Mouse (Mus musculus) retina, postnatal 1 day (tissue): Measurements from ENCODE around the gene Ell.
"Not testable (repeated sequence)": the region's sequence is repeated elsewhere in the genome, so short reads cannot be mapped to it uniquely, and the experiment has no call there.

Experiments used
- DNase-seq: peaks from one replicate; pipeline ENCODE4 v3.0.0-alpha.2; 2012

Ell gene

DNA sequence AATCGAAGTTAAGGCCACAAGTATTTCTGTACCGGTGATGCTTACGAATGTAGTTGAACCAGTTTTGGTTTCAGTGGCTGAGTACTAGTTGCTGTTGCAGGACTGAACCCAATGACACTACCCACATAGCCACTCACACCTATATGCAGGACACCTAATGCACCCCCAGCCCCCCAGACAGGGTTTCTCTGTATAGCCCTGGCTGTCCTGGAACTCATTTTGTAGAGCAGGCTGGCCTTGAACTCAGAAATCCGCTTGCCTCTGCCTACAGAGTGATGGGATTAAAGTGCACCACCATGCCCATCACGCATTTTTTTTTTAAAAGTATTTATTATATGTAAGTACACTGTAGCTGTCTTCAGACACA lies 32.2 kb upstream of the Ell start:
- no peak for DNase-seq

DNA sequence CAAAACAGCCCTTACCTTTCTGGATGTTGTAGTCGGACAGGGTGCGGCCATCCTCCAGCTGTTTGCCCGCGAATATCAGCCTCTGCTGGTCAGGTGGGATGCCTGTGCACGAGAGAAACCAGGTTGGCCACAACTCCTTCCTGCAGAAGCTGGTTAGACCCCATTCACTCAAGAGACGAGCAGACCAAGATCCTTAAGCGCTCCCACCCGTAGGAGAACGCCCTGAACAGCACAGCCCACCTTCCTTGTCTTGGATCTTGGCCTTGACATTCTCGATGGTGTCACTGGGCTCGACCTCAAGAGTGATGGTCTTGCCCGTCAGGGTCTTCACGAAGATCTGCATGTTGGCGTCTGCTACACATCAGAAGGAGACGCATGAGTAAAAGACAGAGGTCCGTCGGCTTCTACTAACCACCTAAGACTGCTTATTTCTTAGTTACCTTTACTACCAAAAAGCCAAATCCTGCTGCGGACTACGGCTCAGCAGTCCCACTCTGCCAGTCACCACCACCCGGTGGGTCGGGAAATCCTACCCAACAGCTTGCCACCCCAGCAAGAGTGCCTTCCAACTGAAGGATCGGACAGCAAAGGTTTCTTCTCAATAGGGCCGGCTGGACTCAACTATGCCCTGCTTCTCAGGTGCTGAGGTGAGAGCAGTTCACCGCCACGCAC lies 29.8 kb upstream of the Ell start:
- no peak for DNase-seq

DNA sequence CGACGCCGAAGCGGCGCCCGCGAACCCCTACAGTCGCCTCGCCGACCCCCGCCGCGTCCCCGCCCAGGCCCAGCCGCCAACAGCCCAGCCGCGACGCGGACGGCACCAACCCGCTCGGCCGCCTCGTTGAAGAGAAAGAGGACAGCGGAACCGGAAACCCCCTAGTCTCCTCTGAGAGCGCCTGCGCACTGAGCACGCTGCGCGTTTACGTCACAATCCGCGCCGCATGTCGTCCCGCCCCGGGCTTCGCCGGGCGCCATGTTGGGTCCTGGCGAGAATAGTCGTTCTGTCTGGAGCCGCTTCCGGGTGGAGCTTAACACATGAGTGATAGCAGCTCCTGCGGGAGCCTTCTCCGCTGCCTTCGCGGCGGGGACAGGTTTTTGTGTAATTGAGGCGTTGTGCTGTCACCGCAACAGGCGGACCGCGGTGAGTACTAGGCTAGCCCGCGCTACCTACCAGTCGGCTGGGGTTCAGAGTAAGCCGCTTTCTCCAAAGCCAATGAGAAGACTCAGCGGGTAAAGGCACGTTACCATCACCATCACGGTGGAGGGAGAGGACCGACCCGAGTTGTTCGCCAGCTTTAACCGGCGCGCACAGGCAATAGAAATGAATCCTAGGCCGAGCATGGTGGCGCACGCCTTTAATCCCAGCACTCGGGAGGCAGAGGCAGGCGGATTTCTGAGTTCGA lies 28.9 kb upstream of the Ell start, which contains the start of gene Uba52:
Gene Uba52, minus strand, starts transcription at position 574 of the 688 bp plus-strand sequence.
- DNase-seq = peak; percentile 99

DNA sequence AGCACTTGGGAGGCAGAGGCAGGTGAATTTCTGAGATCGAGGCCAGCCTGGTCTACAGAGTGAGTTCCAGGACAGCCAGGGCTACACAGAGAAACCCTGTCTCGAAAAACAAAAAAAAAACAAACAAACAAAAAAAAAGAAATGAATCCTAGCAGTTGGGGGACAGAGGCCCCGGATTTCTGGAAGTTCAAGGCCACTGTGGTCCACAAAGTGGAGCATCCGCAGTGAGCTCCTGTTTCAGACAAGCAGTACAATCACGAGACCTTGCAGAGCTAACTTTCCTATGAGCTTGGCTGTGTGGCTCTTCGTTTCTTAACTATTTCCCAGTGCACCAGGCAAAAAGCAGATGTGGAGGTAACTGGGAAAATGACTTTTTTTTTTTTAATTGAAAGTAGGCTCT lies 28.1 kb upstream of the Ell start:
- DNase-seq = not testable (repeated sequence)

DNA sequence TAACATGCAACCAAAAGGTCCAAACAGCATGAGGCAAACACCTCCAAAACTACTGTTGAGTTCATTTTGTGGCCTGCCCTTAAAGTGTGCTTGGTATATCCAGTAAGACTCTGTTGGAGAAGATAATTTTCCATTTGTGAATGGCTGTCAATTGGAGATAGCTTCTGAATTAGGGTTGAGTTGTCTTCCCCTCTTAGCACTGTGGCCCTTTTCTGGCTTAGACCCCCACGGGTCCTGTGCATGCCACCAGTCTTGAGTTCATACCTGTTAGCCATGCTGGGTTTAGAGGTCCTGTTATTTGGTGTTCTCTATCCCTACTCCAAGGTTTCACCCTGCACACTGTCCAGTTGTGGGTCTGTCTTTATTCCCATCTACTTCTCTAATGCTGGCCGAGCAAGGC lies 27.5 kb upstream of the Ell start:
- no peak for DNase-seq

DNA sequence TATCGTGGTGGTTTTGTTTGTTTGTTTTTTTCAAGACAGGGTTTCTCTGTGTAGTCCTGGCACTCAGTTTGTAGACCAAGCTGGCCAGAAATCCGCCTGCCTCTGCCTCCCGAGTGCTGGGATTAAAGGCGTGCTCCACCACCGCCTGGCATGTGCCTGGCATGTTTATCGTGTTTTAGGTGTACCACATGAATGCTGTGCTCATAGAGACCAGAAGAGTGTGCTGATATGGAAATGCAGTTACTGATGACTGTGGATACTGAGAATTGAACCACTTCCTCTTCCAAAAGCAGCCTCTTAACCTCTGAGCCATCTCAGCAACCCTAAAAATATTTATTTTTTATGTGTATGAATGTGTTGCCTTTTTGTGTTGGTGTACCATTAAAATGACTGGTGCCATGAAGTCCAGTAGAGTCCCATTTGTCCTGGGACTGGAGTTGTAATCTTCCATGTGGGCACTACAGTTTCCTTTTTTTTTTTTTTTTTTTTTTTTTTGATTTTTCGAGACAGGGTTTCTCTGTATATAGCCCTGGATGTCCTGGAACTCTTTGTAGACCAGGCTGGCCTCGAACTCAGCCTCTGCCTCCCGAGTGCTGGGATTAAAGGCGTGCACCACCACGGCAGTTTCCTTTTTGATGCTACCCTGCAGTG lies 26.9 kb upstream of the Ell start:
- no peak for DNase-seq

DNA sequence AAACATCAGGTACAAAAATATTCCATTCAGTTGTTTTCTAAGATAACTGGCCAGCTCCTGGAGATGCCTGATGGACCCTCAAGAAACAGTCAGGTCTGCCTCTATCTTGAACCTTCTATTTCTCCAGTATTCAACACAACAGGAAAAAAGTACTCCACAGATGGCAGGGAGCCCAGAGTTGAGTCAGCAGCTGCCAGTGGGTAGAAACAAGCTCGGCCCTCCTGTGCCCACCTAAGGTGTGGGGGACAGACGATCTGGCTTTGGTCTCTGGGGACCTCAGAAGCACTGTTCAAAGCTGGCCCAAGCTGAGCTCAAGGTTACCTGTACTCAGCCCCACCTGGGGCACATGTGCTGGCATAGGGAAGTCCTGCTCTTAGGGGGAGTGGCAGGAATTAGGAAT lies 25.8 kb upstream of the Ell start:
- no peak for DNase-seq

DNA sequence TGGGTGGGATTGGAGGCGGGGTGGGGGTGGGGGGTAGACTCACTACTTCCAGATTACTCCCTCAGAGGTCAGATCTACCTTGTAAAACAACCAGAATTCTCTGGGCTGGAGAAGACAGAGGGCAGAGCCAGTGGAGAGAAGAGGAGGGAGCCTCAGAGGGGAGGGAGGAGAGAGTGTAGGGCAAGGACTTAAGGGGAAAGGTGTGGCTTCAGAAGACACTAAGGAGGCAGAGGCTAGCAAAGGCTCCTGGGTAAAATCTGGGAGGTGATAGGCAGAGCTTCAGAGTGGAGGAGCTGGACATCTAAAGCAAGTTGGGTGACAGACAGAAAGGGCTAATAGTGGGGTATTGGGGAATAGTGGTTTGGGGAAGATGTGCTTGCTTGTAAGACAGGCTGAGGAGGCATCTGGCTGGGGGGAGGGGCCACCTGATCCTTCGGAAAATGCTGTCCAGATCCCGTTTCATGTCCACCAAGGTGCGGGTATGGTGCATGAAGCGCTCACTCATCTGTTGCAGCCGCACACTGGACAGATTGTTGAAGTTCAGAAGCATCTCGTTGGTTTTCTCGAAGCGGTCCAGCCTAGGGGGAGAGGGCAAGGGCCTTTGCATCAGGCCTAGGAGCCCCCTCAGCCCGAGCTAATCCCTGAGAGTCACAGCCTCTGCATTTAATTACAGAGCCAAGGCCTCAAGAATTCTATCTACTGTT lies 21.2 kb upstream of the Ell start:
- DNase-seq = no peak

DNA sequence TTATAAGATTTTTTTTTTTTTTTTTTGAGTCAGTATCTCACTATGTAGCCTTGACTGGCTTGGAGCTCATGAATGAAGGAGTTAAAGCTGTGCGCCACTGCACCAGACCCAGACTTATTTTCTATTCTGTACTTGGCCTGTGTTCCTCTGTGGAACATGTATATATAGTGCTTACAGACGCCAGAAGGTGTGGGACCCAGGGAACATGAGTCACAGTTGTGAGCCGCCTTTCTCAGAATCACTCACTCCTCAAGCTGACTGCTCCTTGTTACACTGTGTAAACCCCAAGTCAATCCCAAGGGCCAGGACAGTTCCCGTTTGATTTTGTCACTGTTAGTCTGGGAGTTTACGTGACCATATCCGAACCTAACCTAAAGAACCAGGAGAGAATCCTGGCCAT lies 20.2 kb upstream of the Ell start:
- no peak for DNase-seq

DNA sequence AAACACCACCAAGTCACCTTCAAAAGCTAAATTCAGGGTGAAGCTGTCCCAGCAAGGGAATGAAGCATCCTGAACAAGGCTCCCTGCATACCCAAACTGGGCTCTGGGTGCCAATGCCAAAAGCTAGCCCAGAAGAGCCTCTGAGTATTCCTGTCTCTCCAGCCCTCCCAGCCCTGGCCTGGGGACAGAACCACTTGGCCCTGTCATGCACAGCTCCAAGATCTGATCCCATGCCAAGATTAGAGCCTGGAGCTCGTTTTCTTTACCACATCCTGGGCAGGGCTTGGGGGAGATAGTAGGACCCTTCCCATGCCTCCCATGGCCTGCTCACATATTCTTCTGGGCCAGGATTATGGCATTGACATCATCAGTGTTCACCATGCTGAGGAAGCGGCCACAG lies 19.7 kb upstream of the Ell start:
- no peak for DNase-seq

DNA sequence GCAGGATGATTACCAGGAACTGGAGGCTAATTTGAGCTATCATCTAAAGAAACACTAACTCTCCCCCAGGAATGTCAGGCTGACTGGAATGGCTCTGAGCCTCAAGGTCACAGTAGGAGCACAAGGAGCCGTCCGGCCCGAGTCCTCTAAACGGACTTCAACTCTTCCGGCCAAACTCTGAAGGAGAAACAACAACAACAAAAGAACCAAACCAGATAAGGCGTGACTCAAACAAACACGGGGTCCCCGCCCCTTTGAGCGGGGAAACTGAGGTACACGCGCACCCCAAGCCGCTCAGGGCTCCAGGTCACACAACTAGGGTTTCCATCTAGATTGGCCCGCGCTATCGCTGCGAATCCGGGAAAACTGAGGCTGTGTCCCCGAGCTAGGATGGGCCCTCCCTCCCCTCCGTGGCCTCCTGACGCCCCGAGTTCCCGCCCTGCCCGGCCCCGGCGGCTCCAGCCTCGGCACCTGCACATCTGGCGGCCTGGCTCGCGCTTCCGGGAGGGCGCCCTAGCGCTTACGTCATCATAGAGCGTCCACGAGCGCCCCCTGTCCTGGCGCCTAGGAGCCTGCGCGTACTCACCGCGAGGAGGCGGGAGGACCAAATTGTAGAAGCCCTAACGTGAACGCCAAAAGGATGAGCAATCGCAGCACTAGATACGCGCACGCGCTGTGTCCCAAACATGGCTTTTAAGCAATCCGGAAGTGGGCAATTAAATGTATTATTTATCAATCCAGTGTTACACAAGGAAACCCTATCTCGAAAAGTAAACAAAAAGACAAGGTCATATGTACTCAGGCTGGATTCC lies 16.5 kb upstream of the Ell start:
- peak; percentile 98 for DNase-seq

DNA sequence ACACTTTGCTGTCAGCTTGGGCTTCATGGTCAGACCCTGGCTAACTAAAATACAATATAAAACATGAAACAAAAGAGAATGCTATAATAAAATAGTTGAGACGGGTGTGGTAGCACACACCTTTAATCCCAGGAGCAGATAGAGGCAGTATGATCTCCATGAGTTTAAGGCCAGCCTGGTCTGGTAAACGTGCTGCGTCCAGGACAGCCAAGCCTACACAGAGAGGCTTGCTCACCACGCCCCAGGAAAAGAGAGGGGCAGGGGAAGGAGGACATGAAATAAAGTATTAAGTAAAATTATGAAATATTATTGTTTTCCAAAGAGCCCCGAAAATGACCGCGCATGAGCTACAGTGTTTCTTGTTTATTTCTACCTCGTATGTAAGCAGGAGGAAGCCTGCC lies 12.1 kb upstream of the Ell start:
- DNase-seq = no peak

DNA sequence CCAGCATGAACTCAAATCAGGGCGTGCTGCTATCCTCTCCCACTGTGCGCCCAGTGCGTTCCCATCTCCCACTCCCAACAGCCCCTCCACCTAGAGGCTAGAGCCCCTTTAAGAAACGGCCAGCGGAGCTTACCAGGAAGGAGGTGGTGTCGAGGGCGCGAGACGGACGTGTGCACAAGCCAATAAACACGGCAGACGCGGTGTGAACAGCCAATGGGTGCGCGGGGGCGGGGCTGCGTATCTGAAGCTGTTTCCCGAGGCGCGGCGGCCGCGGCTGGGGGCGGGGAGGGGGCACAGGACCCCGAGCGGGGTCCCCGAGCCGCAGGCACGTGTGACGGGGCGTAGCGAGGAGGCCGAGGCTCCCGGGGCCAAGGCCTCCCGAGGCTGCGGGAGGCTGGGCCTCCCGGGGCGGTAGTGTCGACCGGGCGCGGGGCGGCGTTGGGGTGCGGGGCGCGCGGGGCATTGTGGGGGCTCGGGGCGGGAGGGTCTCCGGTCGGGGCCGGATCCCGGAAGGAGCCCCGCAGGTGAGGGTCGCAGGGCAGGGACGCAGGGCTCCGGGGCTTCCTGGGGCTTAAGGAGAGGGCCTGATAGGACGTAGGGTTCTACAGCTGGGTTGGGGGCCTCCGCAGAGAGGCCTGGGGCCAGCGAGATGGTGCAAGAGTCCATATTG lies 11.6 kb upstream of the Ell start, which contains the start of the genes Fkbp8 and Kxd1:
Gene Fkbp8, plus strand, starts transcription at position 213 of the 670 bp plus-strand sequence.
Gene Kxd1, minus strand, starts transcription at position 445 of the 670 bp plus-strand sequence.
- peak; percentile 98 for DNase-seq

DNA sequence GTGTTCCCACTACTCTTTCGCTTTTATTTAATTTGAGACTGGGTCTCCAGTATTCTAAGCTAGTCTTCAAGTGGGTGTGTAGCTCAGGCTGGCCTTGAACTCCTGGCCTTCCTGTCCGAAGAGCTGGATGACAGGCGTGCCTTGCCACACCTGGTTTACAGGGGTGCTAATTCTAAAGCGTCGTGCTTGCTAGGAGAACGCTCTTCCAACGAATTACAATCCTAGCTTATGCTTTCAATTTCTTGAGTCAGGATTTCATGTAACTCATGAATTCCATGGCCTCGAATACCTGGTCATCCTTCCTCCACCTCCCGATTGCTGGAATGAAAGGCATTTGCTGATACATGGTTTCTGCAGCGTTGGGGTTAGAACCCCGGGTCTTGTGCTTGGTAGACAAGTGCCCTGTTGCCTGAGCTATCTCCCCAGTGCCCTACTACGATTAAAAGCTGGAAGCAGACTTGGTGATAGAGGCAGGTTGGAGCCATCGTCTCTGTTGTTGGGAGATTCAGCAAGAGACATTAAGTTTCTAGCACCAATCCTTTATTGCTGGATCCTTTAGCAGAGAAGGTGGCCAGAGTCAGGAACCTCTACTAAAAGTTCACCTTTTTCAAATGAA lies 11.0 kb upstream of the Ell start:
- DNase-seq = no peak

DNA sequence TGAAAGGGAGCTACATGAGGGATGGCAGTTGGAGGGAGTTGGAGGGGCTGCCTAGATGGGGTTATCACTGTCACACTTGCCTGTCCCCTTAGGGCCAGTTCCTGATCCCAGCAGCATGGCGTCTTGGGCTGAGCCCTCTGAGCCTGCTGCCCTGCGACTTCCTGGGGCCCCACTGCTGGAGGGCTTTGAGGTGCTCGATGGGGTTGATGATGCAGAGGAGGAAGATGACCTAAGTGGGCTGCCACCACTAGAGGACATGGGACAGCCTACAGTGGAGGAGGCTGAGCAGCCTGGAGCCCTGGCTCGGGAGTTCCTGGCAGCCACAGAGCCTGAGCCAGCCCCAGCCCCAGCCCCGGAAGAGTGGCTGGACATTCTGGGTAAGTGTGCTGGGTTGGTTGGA lies 10.0 kb upstream of the Ell start:
- DNase-seq = no peak

DNA sequence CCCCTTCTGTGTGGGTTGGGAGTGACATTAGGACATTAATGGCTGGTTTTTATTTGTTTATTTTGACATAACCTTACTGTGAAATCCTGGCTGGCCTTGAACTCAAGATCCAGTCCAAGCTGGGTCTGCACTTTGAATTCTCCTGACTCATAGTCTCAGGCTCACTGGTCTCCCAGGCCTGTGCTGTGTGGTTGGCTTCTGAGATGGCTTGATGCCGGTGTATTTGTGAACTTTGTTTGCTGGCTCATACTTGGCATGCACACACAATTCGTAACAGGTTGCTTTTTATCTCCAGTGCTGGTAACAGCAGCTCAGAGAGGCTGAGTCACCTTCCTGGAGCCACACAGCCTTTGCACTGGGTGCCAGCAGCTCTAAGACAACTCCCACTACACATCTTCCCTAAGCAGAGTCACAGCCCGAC lies 9.5 kb upstream of the Ell start:
- no peak for DNase-seq

DNA sequence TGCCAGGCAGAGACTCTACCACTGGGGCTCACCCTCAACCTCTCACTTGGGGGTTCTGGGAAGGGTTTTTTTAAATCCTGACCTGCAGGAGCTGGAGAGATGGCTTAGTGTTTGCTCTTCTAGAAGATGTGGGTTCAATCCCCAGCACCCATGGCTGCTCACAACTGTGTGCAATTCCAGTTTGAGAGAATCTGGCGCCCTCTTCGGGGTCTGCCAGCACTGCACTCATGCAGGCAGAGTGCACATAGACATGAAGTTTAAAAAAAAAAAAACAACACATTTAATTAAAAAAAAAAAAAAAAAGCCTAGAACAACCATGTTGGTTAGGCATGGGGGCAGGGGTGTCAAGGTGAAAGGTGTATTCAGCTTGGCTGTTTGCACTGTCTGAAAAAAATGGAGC lies 8.9 kb upstream of the Ell start:
- DNase-seq = no peak

DNA sequence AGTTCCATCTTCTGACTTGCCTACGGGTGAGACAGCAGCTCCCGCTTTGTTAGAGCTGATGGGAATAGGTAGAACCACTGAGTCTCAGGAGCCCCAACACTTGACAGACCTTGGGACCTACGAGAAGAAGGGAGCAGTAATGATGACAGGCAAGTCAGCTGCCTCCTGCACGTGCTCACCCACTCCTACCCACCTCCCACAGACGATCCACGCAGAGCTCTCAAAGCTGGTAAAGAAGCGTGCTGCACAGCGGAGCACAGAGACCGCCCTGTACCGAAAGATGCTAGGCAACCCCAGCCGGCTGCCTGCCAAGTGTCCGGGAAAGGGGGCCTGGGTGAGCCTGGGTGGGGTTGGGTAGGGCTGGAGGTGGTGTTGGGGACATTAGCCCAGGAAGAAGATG lies 5.0 kb upstream of the Ell start:
- DNase-seq = no peak

DNA sequence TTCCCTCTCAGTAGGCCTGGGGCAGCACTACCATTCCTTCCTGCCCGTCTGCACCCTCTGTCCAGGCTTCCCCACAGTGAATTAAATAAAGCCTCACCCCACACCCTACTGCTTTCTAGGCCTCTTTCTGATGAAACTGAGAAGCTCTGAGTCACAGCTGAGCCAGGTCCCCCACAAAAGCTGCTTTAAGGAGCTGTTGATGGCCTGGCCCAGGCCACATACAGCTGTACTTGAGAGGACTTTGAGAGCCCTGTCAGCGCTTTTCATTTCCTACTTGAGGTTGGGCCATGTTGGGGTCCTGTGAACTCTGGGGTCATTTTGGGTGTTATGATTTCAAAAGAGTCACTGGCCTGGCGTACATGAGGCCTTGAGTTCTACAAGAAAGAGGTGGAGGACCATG lies 4.0 kb upstream of the Ell start:
- no peak for DNase-seq

DNA sequence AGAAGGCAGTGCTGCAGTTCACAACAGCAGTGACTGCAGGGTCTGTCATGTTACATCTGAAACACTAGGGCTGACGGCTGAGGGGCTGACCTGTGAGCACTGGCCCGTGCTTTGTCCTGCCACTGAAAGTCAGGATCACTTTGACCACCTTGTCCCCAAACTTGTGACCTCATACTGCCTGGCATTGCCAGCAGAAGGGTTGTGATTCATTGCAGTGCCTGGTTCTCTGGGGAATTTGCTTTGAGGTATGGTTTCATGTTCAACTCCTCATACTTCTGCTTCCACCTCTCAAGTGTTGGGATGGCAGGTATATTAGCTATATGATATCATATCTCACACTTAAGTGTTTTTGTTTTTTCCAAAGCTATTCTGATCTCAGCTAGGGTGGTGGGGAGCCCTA lies 3.6 kb upstream of the Ell start:
- DNase-seq = no peak

DNA sequence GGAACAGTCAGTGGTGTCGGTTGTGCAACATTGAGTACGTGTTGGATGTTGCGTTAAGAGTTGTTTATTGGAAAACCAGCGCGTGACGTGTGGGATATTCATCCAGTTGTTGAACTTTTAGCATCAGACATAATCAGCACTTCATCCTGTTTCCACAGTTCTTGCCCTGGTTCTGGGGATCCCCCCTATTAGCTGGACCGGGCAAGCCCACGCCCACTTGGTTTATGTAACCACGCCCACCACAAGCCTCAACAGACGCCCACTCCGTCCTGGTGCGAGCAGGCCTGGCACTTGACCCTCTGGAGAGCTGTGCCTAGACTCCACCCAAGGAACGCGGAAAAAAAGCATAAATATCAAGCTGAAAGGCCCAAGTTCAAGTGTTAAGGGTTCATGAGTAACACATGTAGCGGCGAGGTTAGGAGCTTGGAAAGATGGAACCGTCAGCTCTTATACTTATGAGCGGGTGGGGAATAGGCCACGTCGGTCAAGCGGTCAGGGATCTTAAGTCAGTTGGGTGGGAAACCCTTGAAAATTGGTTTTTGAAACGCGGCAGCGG lies 1.2 kb upstream of the Ell start:
- peak; percentile 70 for DNase-seq
